Mouse (Mus musculus): ENCODE measurements at regions not wholly inside any gene's neighbourhood (a gene's known extent, or its start where the extent isn't known, plus 50 kb on each side); places are given as distances from the start of the nearest gene placed in this dataset.

DNA sequence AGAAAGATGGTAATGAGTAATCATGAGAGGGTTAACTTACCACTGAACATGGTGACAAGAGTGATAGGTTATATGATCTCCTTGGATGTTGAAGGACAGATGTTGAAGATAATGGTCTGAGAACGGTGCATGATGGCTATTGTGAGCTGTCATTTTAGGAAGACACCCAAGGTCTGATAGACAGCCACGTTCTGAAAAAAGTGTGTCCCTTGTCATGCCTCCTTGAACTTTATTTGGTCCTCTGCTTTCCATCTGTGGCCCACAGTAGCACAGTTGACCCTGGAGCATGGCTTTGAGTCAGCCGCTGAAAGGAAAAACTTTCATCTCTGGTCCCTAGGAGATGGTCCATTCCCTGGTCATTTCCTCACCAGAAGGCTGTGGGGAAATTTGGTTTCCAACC is 1166.9 kb upstream of the Tenm4 start:
- ATAC-seq (ENCODE audit: extremely low read depth, insufficient number of reproducible peaks, low FRiP score, low TSS enrichment) = no peak
- H3K4me1 ChIP-seq = no peaks in the 10 kb centered on the region
- H3K27ac ChIP-seq (replicated peaks) = no peak overlapping the region
- 71% methylated on average over 3 of the region's 3 CpGs for WGBS
- H3K27me3 ChIP-seq (replicated peaks) = no peaks in the 10 kb centered on the region
- no peaks in the 10 kb centered on the region for H3K9me3 ChIP-seq
- H3K36me3 ChIP-seq = no peaks in the 10 kb centered on the region
- H3K4me2 ChIP-seq = no peak overlapping the region
- H3K4me3 ChIP-seq = no peak overlapping the region
- no peak overlapping the region for H3K9ac ChIP-seq

DNA sequence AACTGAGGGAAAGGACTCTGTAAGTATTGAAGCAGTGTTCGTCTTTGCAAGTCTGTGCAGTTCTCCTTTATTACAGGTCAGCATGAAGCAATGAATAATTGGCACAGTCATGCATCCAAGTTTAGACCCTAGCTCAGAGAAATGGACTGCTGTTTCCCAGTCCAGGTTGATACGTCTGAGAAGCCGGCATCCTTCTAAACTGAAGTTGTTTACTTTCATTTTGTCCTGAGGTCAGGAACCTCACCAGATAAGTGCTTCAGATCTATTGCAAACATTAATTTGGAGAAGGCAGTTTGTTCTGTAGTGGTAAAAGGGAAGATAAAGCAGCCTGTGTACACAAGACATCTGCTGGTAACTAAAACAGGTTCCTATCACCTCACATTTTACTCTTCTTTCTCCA is 1165.6 kb upstream of the Tenm4 start:
- no peak overlapping the region for H3K9ac ChIP-seq
- no peak overlapping the region for H3K4me2 ChIP-seq
- 64% methylated on average over 3 of the region's 3 CpGs for WGBS
- ATAC-seq (ENCODE audit: extremely low read depth, insufficient number of reproducible peaks, low FRiP score, low TSS enrichment) = no peak
- no peaks in the 10 kb centered on the region for H3K9me3 ChIP-seq
- no peak overlapping the region for H3K27ac ChIP-seq (replicated peaks)
- no peaks in the 10 kb centered on the region for H3K36me3 ChIP-seq
- H3K27me3 ChIP-seq (replicated peaks) = no peaks in the 10 kb centered on the region
- no peaks in the 10 kb centered on the region for H3K4me1 ChIP-seq
- no peak overlapping the region for H3K4me3 ChIP-seq

DNA sequence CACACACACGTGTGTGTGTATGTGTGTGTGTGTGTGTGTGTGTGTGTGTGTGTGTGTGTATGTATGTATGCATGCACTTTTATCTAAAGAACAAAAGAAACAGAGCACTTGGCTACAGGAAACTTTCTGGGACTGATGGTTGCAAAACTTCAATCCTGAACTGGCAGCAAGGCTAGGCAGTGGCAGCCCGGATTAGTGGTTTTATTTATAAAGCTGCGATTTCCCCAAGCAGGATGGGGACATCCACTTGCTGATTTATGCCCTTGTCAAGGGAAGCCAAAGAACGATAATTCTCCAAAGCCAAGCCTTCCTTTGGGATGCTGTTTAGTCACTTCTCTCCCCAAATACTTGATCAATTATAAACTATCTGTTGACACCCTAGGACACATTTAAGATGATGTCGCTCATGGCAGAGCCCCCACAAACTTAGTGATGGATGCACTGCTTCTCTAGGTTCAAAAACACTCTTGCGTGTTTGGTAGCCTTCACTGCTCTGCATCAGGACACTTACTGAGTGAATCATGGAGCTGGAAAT is 1162.1 kb upstream of the Tenm4 start:
- WGBS = 72% methylated on average over 6 of the region's 6 CpGs
- H3K9ac ChIP-seq = no peak overlapping the region
- H3K4me1 ChIP-seq = no peaks in the 10 kb centered on the region
- H3K9me3 ChIP-seq = no peaks in the 10 kb centered on the region
- H3K27me3 ChIP-seq (replicated peaks) = no peaks in the 10 kb centered on the region
- no peak for ATAC-seq (ENCODE audit: extremely low read depth, insufficient number of reproducible peaks, low FRiP score, low TSS enrichment)
- H3K4me3 ChIP-seq = no peak overlapping the region
- H3K27ac ChIP-seq (replicated peaks) = no peak overlapping the region
- H3K36me3 ChIP-seq = no peaks in the 10 kb centered on the region
- no peak overlapping the region for H3K4me2 ChIP-seq

DNA sequence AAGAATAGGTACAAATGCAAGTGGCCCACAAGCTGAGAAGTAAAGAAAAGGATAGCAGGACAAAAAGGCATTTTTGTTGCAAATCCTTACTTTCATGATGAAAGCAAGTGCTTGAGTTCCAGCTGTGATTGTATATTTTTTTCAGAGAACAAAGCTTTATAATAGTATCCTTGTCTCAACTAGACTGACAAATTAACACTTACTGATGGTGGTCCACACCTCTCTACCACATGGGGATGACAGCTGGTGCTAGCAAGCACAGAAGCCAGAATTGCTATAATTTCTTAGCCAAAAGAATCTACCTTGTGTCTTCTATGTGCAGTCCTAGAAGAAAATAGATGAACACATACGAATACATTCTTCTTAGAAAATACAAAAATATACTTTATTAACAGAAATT is 1150.8 kb upstream of the Tenm4 start:
- ATAC-seq (ENCODE audit: extremely low read depth, insufficient number of reproducible peaks, low FRiP score, low TSS enrichment) = no peak
- WGBS = 75% methylated on average over 1 of the region's 1 CpGs
- Histone ChIP-seq H3K27ac (replicated peaks) (no peak overlapping the region), H3K4me3 (no peak overlapping the region), H3K9ac (no peak overlapping the region), H3K4me2 (no peak overlapping the region), H3K9me3 (no peaks in the 10 kb centered on the region), H3K4me1 (no peaks in the 10 kb centered on the region), H3K27me3 (replicated peaks) (no peaks in the 10 kb centered on the region), H3K36me3 (no peaks in the 10 kb centered on the region)

DNA sequence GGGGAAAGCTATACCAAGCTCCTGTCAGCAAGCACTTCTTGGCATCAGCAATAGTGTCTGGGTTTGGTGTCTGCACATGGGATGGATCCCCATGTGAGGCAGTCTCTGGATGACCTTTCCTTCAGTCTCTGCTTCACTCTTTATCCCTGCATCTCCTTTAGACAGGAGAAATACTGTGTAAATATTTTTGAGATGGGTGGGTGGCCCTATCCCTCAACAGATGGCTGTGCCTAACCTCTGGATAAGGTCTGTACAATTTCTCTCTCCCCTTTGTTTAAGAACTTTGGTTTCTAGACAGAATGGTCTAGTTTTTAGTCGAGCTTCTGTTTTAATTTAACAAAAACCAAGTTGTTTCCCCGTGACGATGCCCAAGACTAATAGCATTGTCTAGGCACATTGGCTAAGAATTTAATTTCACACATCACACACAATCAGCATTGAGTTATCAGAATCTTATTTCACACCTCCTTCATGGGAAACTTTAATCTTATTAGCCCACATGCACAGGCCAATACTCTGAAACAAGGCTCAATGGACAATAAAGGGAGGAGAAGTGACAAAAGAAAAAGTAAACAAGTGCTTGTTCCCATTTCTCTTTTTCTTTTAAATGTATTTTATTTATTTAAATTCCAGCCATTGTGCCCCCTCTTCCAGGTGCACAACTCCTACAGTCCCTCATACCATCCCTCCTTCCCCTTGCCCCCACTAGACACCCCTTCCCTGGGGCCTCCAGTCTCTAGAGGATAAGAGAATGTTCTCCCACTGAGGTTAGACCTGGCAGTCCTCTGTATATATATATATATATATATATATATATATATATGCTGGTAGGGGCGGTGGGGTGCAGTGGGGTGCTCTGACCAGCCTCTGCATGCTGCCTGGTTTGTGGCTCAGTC is 1142.9 kb upstream of the Tenm4 start:
- Histone ChIP-seq H3K36me3 (no peaks in the 10 kb centered on the region), H3K27me3 (replicated peaks) (no peaks in the 10 kb centered on the region), H3K9ac (no peak overlapping the region), H3K4me1 (no peaks in the 10 kb centered on the region), H3K9me3 (no peaks in the 10 kb centered on the region), H3K4me3 (no peak overlapping the region), H3K4me2 (no peak overlapping the region), H3K27ac (replicated peaks) (no peak overlapping the region)
- whole genome bisulfite sequencing = 63% methylated on average over 4 of the region's 4 CpGs
- no peak for ATAC-seq (ENCODE audit: extremely low read depth, insufficient number of reproducible peaks, low FRiP score, low TSS enrichment)
